Mouse (Mus musculus) retina, adult 2 months (tissue): ENCODE results near the gene Ip6k1.
A peak's percentile ranks its signal among the peaks of the same experiment; 100 is the strongest.

ENCODE experiments used
- DNase-seq: peaks from one replicate; pipeline ENCODE4 v3.0.0-alpha.2; 2012; ENCODE audit warnings: low read depth, low spot score

Ip6k1 gene

GRCm38 (mm10) chr9:108001922-108002770, at the start of gene Ip6k1:
Ip6k1 (plus strand) TSS chr9:108002501.
- DNase-seq: peak; percentile 100

GRCm38 (mm10) chr9:107955613-107956289, 46.5 kb upstream of the Ip6k1 start:
- no peak for DNase-seq

GRCm38 (mm10) chr9:107957141-107957540, 45.2 kb upstream of the Ip6k1 start:
- DNase-seq: no peak

GRCm38 (mm10) chr9:107959896-107960295, 42.4 kb upstream of the Ip6k1 start:
- DNase-seq: no peak

- no peak for DNase-seq
Observed at GRCm38 (mm10) chr9:107960928-107961327, 41.4 kb upstream of the Ip6k1 start.

DNA sequence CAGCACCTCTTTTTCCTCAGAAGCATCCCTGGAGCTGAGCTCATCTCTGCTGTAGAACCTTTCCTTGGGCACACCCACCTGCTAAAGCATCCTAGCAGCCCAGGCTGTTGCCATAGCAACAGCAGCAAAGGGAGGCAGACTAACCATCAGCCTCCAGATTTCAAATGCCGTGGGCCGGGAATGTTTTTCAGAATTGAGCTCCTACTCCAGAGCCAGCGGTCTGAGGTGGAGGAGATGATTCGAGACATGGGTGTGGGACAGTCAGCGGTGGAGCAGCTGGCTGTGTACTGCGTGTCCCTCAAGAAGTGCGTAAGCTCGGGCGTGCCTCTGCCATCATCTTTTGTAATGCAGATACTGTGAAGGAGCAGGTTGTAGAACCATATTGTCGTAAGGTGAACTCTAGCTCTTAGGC, 40.9 kb upstream of the Ip6k1 start:
- DNase-seq: no peak

- no peak for DNase-seq
Observed at GRCm38 (mm10) chr9:107961881-107962280, 40.4 kb upstream of the Ip6k1 start.

DNA sequence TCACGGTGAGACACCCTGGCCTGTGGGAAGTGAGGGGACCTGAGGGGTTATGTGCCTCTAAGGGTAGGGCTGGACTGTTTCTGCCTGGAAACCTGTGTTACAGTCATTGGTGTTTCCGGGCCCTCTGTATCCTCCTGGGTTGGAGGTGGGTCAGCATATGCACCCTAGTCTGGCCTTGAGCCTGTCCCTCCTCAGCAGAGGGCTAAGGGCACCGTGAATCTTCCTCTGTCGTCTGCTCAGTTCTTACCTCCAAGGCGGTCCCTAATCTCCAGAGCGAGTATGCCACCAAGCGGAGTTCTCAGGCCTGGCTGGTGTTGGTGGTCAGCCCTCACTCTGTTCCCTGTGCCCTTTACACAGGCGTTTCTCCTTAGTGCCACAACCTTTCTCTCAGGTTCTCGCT, 39.4 kb upstream of the Ip6k1 start:
- no peak for DNase-seq

DNA sequence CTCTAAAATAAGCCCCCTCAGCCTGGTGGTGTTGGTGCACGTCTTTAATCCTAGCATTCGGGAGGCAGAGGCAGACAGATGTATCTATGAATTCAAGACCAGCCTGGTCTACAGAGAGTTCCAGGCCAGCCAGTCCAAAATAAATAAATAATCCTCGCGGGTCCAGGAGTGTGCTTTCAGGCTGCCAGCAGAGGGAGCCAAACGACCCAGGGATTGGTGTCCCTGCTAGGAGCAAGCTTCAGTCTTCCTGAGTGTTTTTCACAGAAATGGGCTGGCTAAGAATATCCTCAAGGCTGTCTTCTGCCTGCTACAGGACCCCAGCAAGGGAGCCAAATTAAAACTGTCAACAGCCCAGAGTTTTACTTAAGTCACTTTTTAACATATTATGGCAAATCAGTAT, 38.6 kb upstream of the Ip6k1 start:
- peak; percentile 68 for DNase-seq

- DNase-seq: no peak
Observed at GRCm38 (mm10) chr9:107964681-107965080, 37.6 kb upstream of the Ip6k1 start.

DNA sequence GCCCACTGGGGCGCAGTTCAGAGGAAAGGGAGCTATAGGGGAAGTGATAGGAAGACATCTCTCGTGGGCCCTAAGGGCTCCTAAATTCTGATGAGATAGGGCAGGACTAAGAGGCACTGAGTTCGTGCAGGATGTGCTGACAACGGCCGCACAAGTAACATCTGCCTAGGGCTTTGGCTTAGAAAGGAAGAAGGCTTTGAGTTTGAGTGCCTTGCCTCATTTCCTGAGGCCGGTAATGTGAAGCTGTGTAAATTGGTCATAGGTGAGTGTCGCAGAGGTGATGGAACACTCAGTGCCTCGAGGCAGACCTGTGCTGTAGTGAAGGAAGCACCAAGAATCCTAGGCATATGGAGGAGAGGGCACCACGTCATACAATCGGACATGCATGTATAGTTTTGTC, 35.6 kb upstream of the Ip6k1 start:
- DNase-seq: no peak

DNA sequence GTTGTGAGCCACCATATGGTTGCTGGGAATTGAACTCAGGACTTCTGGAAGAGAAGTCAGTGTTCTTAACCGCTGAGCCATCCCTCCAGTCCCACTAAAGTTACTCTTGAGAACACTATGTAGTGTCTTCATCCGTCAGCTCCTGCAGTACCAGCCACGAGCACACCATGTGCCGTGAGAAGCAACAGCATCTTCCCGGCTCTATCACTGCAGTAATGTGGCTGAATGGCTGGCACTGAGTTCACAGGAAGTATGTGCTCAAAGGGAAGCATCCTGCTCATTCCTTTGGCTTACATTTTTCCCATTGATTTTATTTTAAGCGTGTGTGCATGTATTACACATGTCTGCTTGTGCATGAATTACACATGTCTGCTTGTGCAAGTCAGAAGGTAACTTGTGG, 34.9 kb upstream of the Ip6k1 start:
- DNase-seq: no peak

- no peak for DNase-seq
Observed at GRCm38 (mm10) chr9:107968531-107968930, 33.8 kb upstream of the Ip6k1 start.

DNA sequence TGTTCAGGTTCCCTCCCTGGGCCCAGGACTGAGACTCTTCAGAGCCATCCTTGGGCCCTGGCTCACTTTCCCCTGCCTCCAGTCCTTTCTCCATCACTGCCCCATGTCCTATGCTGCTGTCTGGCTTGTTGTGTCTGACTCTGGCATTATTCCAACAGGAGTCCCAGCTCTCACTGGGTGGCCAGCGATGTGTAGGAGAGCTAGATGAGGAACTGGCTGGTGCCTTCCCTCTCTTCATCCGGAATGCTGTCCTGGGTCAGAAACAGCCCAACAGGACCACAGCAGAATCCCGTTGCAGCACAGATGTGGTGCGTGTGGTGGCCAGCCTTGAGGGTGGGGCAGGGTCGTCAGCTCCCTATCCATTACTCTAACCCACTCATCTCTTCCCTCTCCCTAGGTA, 32.0 kb upstream of the Ip6k1 start:
- DNase-seq: no peak

DNA sequence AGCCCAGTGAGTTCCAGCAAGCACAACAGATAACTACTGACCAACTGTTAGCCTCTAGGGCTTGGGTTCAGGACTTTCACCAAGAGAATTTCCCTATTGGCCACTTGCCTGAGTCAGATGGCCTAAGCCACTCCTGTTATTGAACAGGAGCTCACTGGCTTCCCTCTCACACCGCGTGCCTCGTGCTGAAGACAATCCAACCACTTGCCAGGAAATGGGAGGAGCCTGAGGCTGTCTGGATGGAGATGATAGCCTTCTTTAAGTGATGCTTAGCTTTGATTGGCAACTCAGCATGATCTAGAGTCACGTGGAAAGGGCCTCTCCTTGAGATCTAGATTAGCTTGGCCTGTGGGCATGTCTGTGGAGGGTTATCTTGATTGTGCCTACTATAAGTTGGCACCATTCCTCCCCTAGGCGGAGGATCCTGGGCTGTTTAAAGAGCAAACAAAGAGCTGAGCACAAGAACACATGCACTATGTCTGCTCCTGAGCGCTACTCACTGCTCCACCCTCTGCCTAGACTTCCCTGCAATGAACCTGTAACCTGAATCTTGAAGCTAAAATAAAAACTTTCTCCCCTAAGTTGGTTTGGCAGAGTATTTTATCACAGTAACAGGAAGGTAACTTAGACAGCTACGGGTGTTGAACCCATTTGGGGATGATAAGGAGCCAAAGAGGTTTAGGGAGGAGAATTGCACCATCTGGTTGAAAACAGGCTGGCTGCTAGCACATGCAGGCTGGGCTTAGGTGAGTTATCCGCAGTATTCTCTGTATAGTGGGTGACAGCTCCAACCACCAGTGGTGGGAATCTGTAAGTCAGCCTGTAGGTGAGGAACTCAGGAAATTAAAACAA, 30.4 kb upstream of the Ip6k1 start:
- no peak for DNase-seq

DNA sequence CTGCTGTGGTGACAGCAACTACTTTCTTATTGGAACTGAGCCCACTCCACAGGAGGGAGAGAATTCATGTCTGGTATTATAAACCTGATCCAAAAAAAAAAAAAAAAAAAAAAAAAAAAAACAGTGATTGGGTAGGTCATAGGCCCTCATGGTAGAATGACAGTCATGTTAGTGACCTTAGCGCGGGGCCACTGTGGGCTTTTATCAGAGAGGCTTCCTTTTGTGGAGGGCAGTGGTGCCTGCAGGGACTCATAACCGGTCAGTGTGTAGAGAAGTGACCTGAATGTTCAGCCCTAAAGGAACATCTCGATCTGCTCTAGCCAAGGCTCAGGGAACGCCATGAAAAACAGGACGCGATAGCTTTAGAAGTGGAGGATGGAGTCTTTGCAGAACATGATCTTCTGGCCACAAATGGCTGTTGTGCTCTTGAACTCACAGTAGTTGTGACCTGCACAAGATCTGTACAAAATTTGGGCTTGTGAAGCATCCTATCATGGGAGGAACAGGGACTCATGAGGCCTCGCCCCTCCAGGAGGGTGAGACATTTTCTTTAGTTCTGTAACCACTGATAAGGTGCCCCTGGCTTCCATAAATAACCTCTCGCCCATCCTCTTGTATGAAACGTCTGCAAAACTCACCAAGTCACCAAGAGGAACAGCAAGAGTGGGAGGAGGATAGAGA, 27.7 kb upstream of the Ip6k1 start:
- DNase-seq: no peak

DNA sequence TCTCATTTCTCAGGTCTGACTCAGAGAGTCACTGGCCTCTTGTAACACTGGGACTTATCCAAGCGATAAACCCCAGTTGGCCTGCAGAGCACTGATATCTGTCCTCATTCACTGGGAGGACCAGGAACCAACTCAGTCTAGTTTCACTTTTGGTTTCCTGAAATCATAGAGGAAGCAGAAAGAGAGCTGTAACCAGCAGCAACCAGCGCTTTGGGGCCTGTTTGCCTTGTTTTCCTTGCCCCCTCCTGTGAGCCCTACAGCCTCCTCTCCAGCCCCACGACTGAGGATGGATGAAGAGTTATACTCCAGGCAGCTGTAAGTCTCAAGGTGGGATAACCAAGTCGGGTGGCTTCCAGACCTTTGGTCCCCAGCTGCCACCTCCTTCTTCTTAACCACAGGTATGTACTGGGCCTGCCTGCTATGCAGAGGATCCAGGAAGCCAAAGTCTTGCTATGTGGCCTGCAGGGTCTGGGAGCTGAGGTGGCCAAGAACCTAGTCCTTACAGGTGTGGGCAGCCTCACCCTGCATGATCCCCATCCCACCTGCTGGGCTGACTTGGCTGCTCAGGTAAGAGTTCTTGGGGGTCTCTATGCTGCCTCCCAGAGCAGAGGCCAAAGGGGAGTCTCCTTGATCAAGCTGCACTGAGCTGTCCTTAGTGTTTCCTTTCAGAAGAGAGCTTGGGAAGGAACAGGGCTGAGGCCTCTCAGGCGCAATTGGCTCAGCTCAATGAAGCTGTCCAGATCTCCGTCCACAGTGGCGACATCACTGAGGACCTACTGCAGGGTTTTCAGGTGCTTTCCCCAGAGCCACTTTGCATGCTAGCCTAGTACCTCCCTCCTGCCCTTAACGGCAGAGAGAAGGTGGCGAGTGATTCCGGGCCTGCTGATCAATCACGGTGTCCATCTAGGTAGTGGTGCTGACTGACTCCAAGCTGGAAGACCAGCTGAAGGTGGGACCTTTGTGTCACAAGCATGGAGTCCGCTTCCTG, 26.6 kb upstream of the Ip6k1 start, which contains the start of gene Uba7:
Gene Uba7, plus strand, starts transcription at position 107 of the 988 bp plus-strand sequence.
- no peak for DNase-seq

DNA sequence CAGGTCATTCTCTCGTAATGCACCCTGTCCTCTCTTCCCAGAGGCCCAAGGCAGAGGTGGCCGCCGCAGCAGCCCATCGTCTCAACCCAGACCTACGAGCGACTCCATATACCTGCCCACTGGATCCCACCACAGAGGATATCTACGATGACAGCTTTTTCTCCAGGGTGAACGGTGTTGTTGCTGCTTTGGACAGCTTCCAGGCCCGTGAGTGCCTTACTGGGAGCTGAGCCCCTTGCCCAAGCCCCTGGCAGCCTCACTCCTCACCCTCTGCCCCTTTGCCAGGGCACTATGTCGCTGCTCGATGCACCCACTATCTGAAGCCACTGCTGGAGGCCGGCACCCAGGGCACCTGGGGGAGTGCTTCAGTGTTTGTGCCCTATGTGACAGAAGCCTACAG, 23.5 kb upstream of the Ip6k1 start:
- DNase-seq: no peak

DNA sequence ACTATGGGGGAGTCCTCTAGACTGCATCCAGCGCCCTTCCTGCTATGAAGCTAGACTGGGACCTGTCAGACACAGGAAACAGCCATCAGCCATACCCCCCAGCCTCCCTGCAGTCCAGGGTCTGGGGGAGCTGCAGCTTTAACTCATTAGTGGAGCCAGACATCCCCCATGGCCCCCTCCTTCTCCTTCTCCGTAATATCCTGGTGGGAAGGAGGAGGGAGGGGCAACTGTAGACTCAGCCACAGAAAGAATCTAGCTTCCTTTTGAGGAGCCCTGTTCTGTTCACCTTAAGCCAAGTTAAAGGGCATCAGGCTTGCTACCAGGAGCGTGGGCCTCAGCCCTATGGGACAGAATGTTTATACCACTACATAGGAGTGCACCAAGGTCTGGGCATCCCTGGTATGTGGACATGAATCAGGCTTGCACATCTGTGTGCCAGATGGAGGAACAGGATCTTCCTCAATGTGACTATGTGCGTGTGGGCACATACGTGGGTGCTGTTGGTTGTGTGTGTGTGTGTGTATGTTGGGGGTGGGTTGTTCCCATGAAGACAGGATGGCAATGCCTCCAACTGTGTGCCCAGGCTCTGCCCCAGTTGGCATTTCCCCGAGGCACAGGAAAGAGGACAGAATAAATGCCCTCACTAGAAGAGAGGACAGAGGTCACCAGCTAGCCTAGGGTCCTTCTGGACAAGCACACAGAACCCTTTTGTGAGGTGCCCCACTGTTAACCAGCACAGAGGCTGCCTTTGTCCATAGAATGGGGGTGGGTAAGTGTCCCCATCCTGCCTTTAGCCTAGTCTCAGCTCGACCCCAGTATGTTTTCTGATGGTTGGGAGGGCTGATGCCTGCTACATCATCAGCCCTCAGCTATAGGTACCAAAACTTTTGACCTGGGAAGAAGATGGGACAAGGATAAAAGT, 20.4 kb upstream of the Ip6k1 start:
- DNase-seq: no peak
